Mouse (Mus musculus): ENCODE results near the gene Pde4b. TPM values are rescaled to one million over a fixed set of nuclear protein-coding genes. Genes with fewer than 3 reads are reported as not detected.

Gene Pde4b
- total RNA-seq, 2 experiments from 2014 or later = 60.0 to 67.1 TPM

DNA sequence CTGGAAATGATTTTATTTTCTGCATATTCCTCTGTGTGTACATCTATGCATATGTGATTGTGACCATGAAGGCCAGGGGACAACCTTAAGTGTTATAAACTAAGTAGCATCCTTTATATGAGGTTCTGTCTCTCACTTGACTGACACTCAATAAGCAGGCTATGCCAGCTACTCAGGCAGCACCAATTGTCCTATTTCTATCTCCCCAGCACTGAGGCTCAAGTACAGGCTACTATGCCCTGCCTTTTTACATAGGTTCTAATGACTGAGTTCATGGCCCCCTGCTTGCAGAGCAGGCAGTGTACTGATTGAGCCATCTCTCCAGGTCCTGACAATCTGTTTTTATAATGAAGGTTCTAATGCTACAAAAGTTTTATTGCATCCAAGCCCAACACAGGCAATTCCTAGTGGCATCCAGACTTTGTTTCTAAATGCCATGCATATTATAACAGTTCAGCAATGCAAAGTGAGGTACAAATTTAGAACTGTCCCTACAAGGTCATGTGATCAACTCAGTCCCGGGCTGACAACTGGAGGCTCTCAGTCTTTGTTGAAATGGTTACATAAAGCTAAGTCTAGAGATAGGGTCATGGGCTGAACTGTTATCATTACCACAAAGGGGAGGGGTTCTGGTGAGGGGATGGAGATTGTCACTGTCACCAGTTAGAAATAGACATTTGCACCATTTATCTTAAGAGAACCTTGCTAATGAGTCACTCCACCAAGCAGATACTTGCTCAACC, 295.6 kb downstream of the Pde4b start:
- no peak for DNase-seq (ENCODE audit: low spot score in 2 of 2)

DNA sequence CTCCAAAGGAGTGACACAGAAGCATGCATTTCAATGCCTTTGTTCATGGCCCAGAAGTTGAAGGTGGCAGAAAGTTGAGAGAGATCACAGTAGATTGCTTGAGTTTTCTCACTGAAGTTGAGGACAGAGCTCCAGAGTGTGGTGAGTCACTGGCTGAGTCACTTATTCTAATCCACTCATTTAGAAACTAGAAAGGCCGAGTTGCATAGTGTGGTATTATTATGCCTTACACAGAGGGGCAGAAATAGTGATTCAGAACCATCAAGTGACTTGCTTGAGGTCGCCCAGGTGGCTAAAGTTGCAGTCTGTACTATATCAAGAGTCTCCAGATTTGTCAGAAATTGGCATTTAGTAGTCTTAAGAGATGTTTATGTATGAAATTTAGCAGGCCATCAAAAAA, 306.3 kb downstream of the Pde4b start:
- no peak for DNase-seq (ENCODE audit: low spot score in 2 of 2)

- DNase-seq (ENCODE audit: low spot score in 2 of 2) = no peak
Measured at GRCm38 (mm10) chr4:102397334-102397733, 310.0 kb downstream of the Pde4b start.

- no peak for DNase-seq (ENCODE audit: low spot score in 2 of 2)
Measured at GRCm38 (mm10) chr4:102398512-102398911, 311.2 kb downstream of the Pde4b start.

DNA sequence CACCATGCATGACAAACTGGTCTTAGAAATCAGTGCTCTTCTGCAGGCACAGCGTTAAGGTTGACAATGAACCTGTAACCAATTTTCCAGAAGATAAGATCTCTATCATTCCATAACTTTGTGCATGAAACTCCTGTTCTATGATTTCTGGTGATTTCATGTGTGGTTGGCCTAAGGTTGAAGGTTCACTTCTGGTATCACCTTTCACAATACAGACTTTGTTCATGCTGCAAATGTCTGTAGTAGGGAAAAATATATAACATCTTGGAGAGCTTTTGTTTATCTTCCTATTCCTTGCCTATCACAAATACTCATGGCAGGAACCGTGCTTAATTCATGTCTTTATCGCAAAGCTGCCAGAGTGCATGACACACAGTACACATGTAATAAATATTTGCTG, 319.5 kb downstream of the Pde4b start:
- DNase-seq (ENCODE audit: low spot score in 2 of 2) = no peak

GRCm38 (mm10) chr4:102408132-102408531, 320.8 kb downstream of the Pde4b start:
- no peak for DNase-seq (ENCODE audit: low spot score in 2 of 2)

DNA sequence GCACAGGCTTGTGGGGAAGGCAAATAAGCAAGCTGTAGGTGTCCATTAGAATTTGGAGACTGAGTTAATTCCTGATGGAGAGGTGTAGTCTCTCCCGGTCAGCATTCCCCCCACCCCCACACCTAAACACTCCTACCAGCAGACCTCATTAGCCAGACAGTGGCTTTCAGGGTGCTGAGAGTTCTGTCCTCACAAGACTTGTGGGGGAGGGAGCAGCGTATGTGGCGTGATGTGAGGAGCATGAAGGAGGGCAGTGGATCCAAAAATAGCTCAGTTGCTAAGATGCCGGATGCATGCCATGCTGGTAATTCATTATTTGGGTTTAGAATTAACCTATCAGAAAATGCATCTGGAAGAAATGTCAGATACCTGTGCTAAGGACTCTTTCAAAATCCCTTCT, 321.6 kb downstream of the Pde4b start:
- no peak for DNase-seq (ENCODE audit: low spot score in 2 of 2)

DNA sequence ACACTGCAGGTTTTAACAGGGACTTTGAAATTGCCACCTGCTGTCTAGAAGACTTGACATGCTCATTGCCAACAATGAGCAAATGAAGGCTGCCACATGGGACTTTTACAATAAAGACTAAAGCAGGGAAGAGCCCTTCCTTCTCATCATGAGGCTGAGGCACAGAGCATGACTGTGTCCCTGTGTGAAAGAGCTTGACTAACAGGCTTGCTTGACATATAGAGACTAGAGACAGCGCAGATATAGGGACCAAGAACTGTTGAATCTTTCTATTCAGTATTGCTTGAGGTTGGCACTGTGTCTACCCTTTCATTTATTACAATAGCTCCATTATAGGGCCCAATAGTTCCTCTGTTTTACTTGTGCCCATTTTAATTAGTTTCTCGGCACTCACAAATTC, 325.8 kb downstream of the Pde4b start:
- no peak for DNase-seq (ENCODE audit: low spot score in 2 of 2)

- peak in 1 of 2 experiments; percentile 31 for DNase-seq (ENCODE audit: low spot score in 2 of 2)
Measured at GRCm38 (mm10) chr4:102413794-102414193, 326.5 kb downstream of the Pde4b start.

GRCm38 (mm10) chr4:102414610-102415009, 327.3 kb downstream of the Pde4b start:
- DNase-seq (ENCODE audit: low spot score in 2 of 2) = no peak

DNA sequence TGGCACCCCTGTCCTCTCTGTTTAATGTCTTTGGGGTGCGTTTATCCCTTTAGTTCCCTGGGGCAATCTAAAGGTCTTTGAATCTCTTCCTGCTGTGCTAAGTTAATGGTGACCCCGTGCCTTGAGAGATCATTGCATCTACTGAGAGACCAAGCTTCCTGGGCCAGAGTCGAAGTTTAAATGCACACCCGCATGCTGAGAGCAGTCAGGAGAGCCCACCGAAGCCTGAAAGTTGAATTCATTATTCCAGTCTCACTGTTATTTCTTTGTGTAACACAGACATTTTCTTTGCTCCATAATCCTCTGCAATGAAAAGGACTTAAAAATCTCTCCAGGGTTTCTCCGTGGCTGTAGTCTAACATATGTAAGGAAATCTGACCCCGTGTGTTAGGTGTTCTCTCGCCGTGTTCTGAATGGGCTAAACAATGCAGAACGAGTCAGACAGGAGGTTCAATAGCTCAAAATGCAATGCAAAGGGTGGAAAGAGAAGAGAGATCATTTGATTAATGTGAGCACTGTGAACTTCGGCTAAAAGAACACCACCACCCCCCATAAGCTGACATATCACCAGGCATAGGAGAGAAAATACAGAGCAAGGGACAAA, 333.6 kb downstream of the Pde4b start:
- no peak for DNase-seq (ENCODE audit: low spot score in 2 of 2)

- peak; percentile 27 to 50 for DNase-seq (ENCODE audit: low spot score in 2 of 2)
Measured at GRCm38 (mm10) chr4:102421398-102421859, 334.1 kb downstream of the Pde4b start.

GRCm38 (mm10) chr4:102424104-102424503, 336.8 kb downstream of the Pde4b start:
- no peak for DNase-seq (ENCODE audit: low spot score in 2 of 2)

DNA sequence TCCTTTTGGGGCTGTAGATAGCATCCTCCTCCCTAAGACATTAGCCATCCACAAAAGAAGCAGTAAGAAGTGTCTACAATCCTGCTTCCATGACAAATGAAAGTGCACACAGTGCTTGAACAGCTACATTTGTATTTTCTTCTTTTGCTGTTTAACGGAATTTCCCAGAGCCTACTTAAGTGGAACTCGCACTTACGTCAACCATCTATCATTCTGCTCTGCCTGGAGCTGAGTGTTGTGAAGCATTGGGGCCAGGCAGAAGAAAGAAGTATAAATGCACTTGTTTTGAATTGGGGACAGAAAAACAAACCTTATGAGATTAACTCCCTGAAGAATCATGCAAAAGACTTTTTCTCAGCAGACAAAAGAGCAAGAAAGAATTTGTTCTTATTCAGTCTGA, 338.1 kb downstream of the Pde4b start:
- DNase-seq (ENCODE audit: low spot score in 2 of 2) = no peak

- no peak for DNase-seq (ENCODE audit: low spot score in 2 of 2)
Measured at GRCm38 (mm10) chr4:102429730-102430341, 342.5 kb downstream of the Pde4b start.

GRCm38 (mm10) chr4:102432040-102432782, 344.9 kb downstream of the Pde4b start:
- no peak for DNase-seq (ENCODE audit: low spot score in 2 of 2)

DNA sequence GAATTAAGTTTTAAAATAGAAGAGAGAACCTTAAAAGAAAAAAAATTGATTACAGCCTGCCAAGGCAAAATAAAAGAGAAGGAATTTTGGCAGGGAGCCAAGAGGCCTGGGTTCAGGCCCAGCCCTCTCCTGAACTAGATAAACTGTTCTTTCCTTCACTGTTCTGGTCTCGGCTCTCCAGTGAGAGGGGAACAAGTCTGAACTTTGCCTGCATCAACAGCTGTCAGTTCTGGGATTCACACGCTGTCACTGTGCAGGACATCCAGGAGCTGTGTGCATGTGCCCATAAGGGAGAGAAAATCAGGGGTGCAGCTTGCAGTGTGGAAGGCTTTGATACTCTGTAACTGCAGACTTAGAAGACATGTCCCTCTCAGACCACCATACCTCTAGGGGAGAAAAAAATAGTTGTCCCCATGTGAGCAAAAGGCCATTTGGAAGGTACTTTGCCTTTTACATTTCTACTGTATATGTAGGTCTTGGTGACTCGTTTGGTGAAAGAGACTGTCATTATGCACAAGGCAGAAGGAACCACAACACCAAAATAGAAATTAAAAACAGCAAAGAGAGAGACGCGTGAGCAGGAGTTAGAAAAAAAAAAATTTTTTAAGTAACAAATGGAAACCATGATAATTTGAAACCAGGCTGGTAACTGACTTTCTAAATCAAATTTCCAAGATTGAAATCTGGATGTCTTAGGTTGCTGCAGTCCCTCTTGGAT, 352.2 kb downstream of the Pde4b start:
- DNase-seq (ENCODE audit: low spot score in 2 of 2) = peak; percentile 12 to 32

DNA sequence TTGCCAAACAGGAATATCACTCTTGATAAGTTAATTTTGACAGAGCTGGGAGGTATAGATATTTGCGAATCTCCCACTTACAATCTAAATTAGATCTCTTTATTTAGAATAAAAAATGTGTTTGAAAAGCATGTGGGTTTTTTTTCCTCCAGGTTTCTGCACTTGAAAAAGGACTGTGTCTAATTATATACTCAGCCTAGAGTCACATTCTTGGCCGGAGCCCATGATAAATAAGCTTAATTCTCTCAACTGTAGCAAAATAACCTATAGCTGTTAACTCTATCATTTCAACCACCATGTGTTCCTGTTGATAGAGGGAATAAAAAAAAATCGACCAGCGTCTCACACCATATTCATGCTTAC, 352.8 kb downstream of the Pde4b start:
- no peak for DNase-seq (ENCODE audit: low spot score in 2 of 2)

DNA sequence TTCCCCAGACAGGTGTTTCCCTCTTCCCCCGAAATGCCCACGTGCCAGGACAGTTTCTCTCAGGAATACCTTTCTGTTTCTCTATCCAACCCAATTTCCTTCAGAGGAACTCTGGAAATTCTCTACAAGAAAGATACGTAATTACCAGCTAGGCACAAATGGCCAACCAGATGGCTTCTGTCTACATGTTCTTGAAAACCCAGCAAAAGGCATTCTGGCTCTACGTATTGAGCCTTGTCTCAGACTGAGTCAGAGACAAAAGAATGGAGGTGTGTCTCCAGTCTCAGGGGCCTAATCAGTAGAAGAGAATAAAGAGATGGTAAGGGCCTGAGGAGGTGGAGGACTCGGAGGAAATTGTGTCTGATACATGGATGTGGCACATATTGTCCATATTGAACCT, 356.2 kb downstream of the Pde4b start:
- DNase-seq (ENCODE audit: low spot score in 2 of 2) = no peak

DNA sequence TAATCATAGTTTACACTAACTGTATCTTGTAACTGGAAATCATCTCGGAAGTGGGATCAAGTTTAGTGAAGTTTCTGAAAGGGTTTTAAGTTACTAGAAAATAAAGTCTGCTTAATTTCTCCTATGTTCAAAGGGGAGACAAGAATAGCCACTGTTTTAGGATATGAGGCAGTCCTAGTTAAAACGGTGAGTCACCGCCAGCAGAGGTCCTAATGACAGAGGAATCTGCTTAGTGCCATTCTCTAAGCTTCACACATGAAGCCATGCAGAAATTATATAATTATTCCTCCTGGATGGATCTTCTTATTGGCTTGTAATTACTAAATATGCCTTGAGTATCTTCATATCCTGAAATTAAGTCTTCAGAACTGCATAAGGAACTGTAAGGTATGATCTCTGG, 357.2 kb downstream of the Pde4b start:
- no peak for DNase-seq (ENCODE audit: low spot score in 2 of 2)

Measured in layer of hippocampus, postnatal 10 days (tissue).